Comparison of ENCODE assay signal across 18 mouse cellular contexts in genomic region chr13:112189605-112190004, GRCm38 (mm10).
DNase-seq lines count a peak whose midpoint lies in the region; ATAC-seq and TF ChIP-seq lines count a peak whose summit lies in the region.
"Had no signal": no experiment of that assay in that cellular context is flagged by ENCODE, and none has a peak within 500 bp of the region (broad histone marks: within the 10 kb centered on the region; RNA-seq: fewer than 3 reads in every experiment).

No protein-coding gene starts in this region.

- TF ChIP-seq EP300 in heart, adult 2 months (IDR thresholded peaks at IDR 0.05; ENCODE audit: insufficient read depth, low read depth, low read length): no peak

- DNase-seq in heart, adult 2 months: no peak
- peak; percentile 84 for DNase-seq in Patski (ENCODE audit: low read depth, low spot score)
- peak; percentile 56 for DNase-seq in kidney, adult 18-20 months
- DNase-seq in kidney, postnatal 10 days: peak; percentile 67
- DNase-seq in layer of hippocampus, postnatal 25 days (ENCODE audit: extremely low spot score in 1 of 2, low spot score in 1 of 2): no peak
- DNase-seq in hindbrain, embryonic 11.5 days (ENCODE audit: low spot score): no peak
- DNase-seq: B cell, adult 2 months; cerebellum, adult 18-20 months; gastrocnemius, postnatal 36 days; right cerebral cortex, postnatal 4 days; thymus, postnatal 4 days had no signal

- no peaks in the 10 kb centered on the region for H3K79me2 ChIP-seq in heart, adult 2 months (replicated peaks; ENCODE audit: control insufficient read depth, insufficient read depth, low read length)

- no peaks in the 10 kb centered on the region for H3K27me3 ChIP-seq in heart, embryonic 15.5 days
- H3K27me3 ChIP-seq in heart, adult 2 months (ENCODE audit: control insufficient read depth, insufficient read depth, low read length): no peaks in the 10 kb centered on the region
- H3K27me3 ChIP-seq in Patski: no peaks in the 10 kb centered on the region
- H3K27me3 ChIP-seq in hindbrain, embryonic 11.5 days (ENCODE audit: control insufficient read depth, insufficient read depth, low read length): no peaks in the 10 kb centered on the region
- H3K27me3 ChIP-seq: forebrain, embryonic 13.5 days; heart, embryonic 12.5 days; neural tube, embryonic 13.5 days had no signal

- POLR2A ChIA-PET in Patski (lab: Charles Lee): no interaction called here

- ATAC-seq in heart, embryonic 15.5 days (replicated peaks; ENCODE audit: insufficient number of reproducible peaks, insufficient read depth, low FRiP score, low read depth): no peak
- ATAC-seq in Patski: peak; percentile 24
- ATAC-seq in hindbrain, embryonic 11.5 days (ENCODE audit: low FRiP score): no peak
- ATAC-seq: forebrain, embryonic 13.5 days had no signal

- no peak overlapping the region for H3K4me2 ChIP-seq in heart, embryonic 15.5 days
- no peak overlapping the region for H3K4me2 ChIP-seq in hindbrain, embryonic 11.5 days (replicated peaks; ENCODE audit: low read depth, low read length)
- H3K4me2 ChIP-seq: forebrain, embryonic 13.5 days; heart, embryonic 12.5 days; neural tube, embryonic 13.5 days had no signal

- TF ChIP-seq POLR2A in heart, adult 2 months (IDR thresholded peaks at IDR 0.05; ENCODE audit: insufficient read depth, low read depth, low read length): no peak

- no peak overlapping the region for H3K9ac ChIP-seq in heart, embryonic 15.5 days
- no peak overlapping the region for H3K9ac ChIP-seq in heart, adult 2 months (ENCODE audit: low read depth, low read length)
- H3K9ac ChIP-seq in hindbrain, embryonic 11.5 days (ENCODE audit: low read depth, low read length): no peak overlapping the region
- H3K9ac ChIP-seq: forebrain, embryonic 13.5 days; heart, embryonic 12.5 days; liver, embryonic 14.5 days; neural tube, embryonic 13.5 days had no signal

- CTCF ChIA-PET in Patski (lab: Charles Lee): interaction anchor here (0.7 to 1.5 kb wide), 4 partner anchors 12 to 402 kb away, joined by 3 to 5 read pairs (median 3); no protein-coding TSS in a partner anchor

- intact Hi-C loops in heart, adult 2 months (cut with DNase I): loop anchor here (5.0 kb wide), 1 partner anchor 63 kb away; no protein-coding TSS in a partner anchor

- H3K9me3 ChIP-seq in heart, embryonic 15.5 days (replicated peaks): no peaks in the 10 kb centered on the region
- H3K9me3 ChIP-seq in hindbrain, embryonic 11.5 days (ENCODE audit: control insufficient read depth, low read length): no peaks in the 10 kb centered on the region
- H3K9me3 ChIP-seq: embryonic facial prominence, embryonic 10.5 days; forebrain, embryonic 13.5 days; heart, embryonic 12.5 days; midbrain, embryonic 10.5 days; neural tube, embryonic 13.5 days had no signal

- no peak overlapping the region for H3K4me3 ChIP-seq in heart, embryonic 15.5 days
- no peak overlapping the region for H3K4me3 ChIP-seq in heart, adult 2 months
- H3K4me3 ChIP-seq in hindbrain, embryonic 11.5 days (ENCODE audit: low read depth, low read length): no peak overlapping the region
- H3K4me3 ChIP-seq: embryonic facial prominence, embryonic 10.5 days; forebrain, embryonic 13.5 days; heart, embryonic 12.5 days; midbrain, embryonic 10.5 days; neural tube, embryonic 13.5 days had no signal

- 44% methylated on average over 5 of the region's 5 CpGs for WGBS in heart, embryonic 15.5 days
- WGBS in heart, adult 2 months: 69% methylated on average over 5 of the region's 5 CpGs
- 59% methylated on average over 5 of the region's 5 CpGs for WGBS in hindbrain, embryonic 11.5 days

- in situ Hi-C loops in Patski (cut with MboI; ENCODE audit: low pct_unique_long_range_greater_than_20kb): no loop called here

- H3K4me1 ChIP-seq in heart, embryonic 15.5 days (replicated peaks): peaks cover 39% of the 10 kb centered on the region
- H3K4me1 ChIP-seq in heart, adult 2 months (ENCODE audit: control insufficient read depth, insufficient read depth, low read length): peaks cover 3% of the 10 kb centered on the region
- no peaks in the 10 kb centered on the region for H3K4me1 ChIP-seq in hindbrain, embryonic 11.5 days (replicated peaks; ENCODE audit: control insufficient read depth, insufficient read depth, low read length)
- H3K4me1 ChIP-seq: forebrain, embryonic 13.5 days had no signal

- H3K36me3 ChIP-seq in heart, embryonic 15.5 days: no peaks in the 10 kb centered on the region
- H3K36me3 ChIP-seq in heart, adult 2 months (ENCODE audit: control insufficient read depth, insufficient read depth, low read length): no peaks in the 10 kb centered on the region
- H3K36me3 ChIP-seq in hindbrain, embryonic 11.5 days (ENCODE audit: control insufficient read depth, insufficient read depth, low read length): no peaks in the 10 kb centered on the region
- H3K36me3 ChIP-seq: embryonic facial prominence, embryonic 10.5 days; heart, embryonic 12.5 days; midbrain, embryonic 10.5 days; neural tube, embryonic 13.5 days had no signal

- H3K27ac ChIP-seq in heart, embryonic 15.5 days: peak overlapping the region; percentile 77; the same call in 1 of the 2 replicates
- H3K27ac ChIP-seq in heart, adult 2 months: no peak overlapping the region
- no peak overlapping the region for H3K27ac ChIP-seq in hindbrain, embryonic 11.5 days (ENCODE audit: low read depth, low read length)
- H3K27ac ChIP-seq: embryonic facial prominence, embryonic 10.5 days; forebrain, embryonic 13.5 days; liver, embryonic 14.5 days; midbrain, embryonic 10.5 days; neural tube, embryonic 13.5 days had no signal

- no peak for TF ChIP-seq CTCF in heart, adult 2 months (IDR thresholded peaks at IDR 0.05)
- no peak for TF ChIP-seq CTCF in Patski (IDR thresholded peaks at IDR 0.05)

Comparison
In these comparisons a context has a peak if more than half of its experiments do, and no peak if none do; other contexts are left out.
1. DNase-seq: peak in Patski (single experiment), kidney, adult 18-20 months (single experiment) and kidney, postnatal 10 days (single experiment); none in heart, adult 2 months (0 of 2), layer of hippocampus, postnatal 25 days (0 of 2) and hindbrain, embryonic 11.5 days (single experiment).